Mouse (Mus musculus) heart, postnatal 0 days (tissue): ENCODE measurements around the gene Olfr1280. TPM values are rescaled to one million over a fixed set of nuclear protein-coding genes. Genes with fewer than 3 reads are reported as not detected.

Source experiments
- ATAC-seq: fragments of 200-750 bp; cut with Nextera tagmentation; 2 replicates; pipeline ENCODE4 v1.8.0; 2017; ENCODE audit warnings: low read depth, moderate number of reproducible peaks, moderate library complexity; ENCODE audit not compliant: insufficient read depth
- DNase-seq: peaks from one replicate; pipeline ENCODE4 v3.0.0-alpha.2; 2016; ENCODE audit warnings: low spot score
- H3K27ac ChIP-seq: fragments of 300-500 bp; sonication (generic); 2 replicates; pipeline ENCODE4 v1.5.1; 2014; ENCODE audit warnings: low read depth, mild to moderate bottlenecking
- H3K27me3 ChIP-seq: fragments of 300-500 bp; sonication (generic); 2 replicates; pipeline ENCODE4 v1.6.1; 2014; ENCODE audit warnings: low read length, mixed read lengths; ENCODE audit not compliant: control insufficient read depth, insufficient read depth
- H3K36me3 ChIP-seq: fragments of 300-500 bp; sonication (generic); replicated peaks from 2 replicates; pipeline ENCODE4 v1.6.1; 2014; ENCODE audit warnings: low read length, mixed read lengths; ENCODE audit not compliant: control insufficient read depth, insufficient read depth
- H3K4me1 ChIP-seq: fragments of 300-500 bp; sonication (generic); 2 replicates; pipeline ENCODE4 v1.6.1; 2014; ENCODE audit warnings: antibody characterized with exemption; ENCODE audit not compliant: control insufficient read depth, insufficient read depth
- H3K4me2 ChIP-seq: fragments of 300-500 bp; sonication (generic); 2 replicates; pipeline ENCODE4 v1.6.1; 2014; ENCODE audit warnings: low read depth, mild to moderate bottlenecking, low read length, moderate library complexity
- H3K4me3 ChIP-seq: fragments of 300-500 bp; sonication (generic); 2 replicates; pipeline ENCODE4 v1.5.1; 2014; ENCODE audit warnings: low read depth, low read length
- H3K9ac ChIP-seq: fragments of 300-500 bp; sonication (generic); replicated peaks from 2 replicates; pipeline ENCODE4 v1.6.1; 2014; ENCODE audit warnings: low read depth, low read length, mixed read lengths
- H3K9me3 ChIP-seq: fragments of 300-500 bp; sonication (generic); replicated peaks from 2 replicates; pipeline ENCODE4 v1.6.1; 2016; ENCODE audit warnings: low read length; ENCODE audit not compliant: control insufficient read depth
- CTCF ChIP-seq: IDR thresholded peaks from 2 replicates; pipeline ENCODE4 v1.5.1; 2016; ENCODE audit warnings: antibody characterized with exemption, control low read depth, low read depth
- EP300 ChIP-seq: IDR thresholded peaks from 2 replicates; pipeline ENCODE4 v1.6.1; 2016; ENCODE audit warnings: antibody characterized with exemption, low read depth
- WGBS: fragments of 180-500 bp; shearing (Covaris S2); extraction: QIAGEN DNeasy Blood & Tissue Kit; methylation state at CpG from one replicate; pipeline ENCODE4 v1.1.7; 2014; 5-methylcytosine and 5-hydroxymethylcytosine counted together
- polyA plus RNA-seq: library from polyadenylated mRNA; unstranded; fragments of >200 nt; fragmentation: Nextera tagmentation; extraction: Ambion mirVana; gene quantifications from 2 replicates; pipeline ENCODE4 v1.2.1, GENCODE M21; 2015
- total RNA-seq: library from RNA; depleted of rRNA; stranded (reverse); fragments of >200 nt; gene quantifications from 2 replicates; pipeline ENCODE4 v1.2.3, GENCODE M21; 2014; ENCODE audit warnings: low replicate concordance; rRNA removed

Gene Olfr1280
- total and polyA plus RNA-seq, 2 experiments from 2014 or later = not detected

GRCm38 (mm10) chr2:111335976-111336375 is 22.2 kb downstream of the Olfr1280 start, which contains the start of gene Olfr1282:
TSS of gene Olfr1282 (minus strand) at chr2:111336076.
- Histone ChIP-seq H3K36me3 (no peaks in the 10 kb centered on the region), H3K9me3 (no peaks in the 10 kb centered on the region), H3K9ac (no peak within 1 kb of the TSS), H3K27me3 (no peaks in the 10 kb centered on the region), H3K4me2 (no peak within 1 kb of the TSS), H3K27ac (no peak within 1 kb of the TSS), H3K4me1 (no peaks in the 10 kb centered on the region), H3K4me3 (no peak within 1 kb of the TSS)
- ATAC-seq (no peak), DNase-seq (no peak)
- no peak for TF ChIP-seq EP300
- TF ChIP-seq CTCF = no peak
- 54% methylated on average over 2 of the region's 2 CpGs for WGBS

GRCm38 (mm10) chr2:111366490-111366889 is 52.7 kb downstream of the Olfr1280 start, which contains the start of gene Olfr1283:
TSS of gene Olfr1283 (plus strand) at chr2:111366790.
- H3K4me2 ChIP-seq = no peak within 1 kb of the TSS
- H3K27me3 ChIP-seq = no peaks in the 10 kb centered on the region
- H3K27ac ChIP-seq = no peak within 1 kb of the TSS
- TF ChIP-seq EP300 (no peak), CTCF (no peak)
- H3K36me3 ChIP-seq = no peaks in the 10 kb centered on the region
- H3K9ac ChIP-seq = no peak within 1 kb of the TSS
- DNase-seq (no peak), ATAC-seq (no peak)
- WGBS = 54% methylated on average over 2 of the region's 2 CpGs
- H3K4me3 ChIP-seq = no peak within 1 kb of the TSS
- no peaks in the 10 kb centered on the region for H3K4me1 ChIP-seq
- no peaks in the 10 kb centered on the region for H3K9me3 ChIP-seq

GRCm38 (mm10) chr2:111375222-111375621 is 61.4 kb downstream of the Olfr1280 start, which contains the start of gene Olfr1284:
TSS of gene Olfr1284 (plus strand) at chr2:111375522.
- no peak within 1 kb of the TSS for H3K27ac ChIP-seq
- H3K4me3 ChIP-seq = no peak within 1 kb of the TSS
- no peaks in the 10 kb centered on the region for H3K4me1 ChIP-seq
- TF ChIP-seq CTCF = no peak
- no peak for TF ChIP-seq EP300
- no peak within 1 kb of the TSS for H3K4me2 ChIP-seq
- H3K9ac ChIP-seq = no peak within 1 kb of the TSS
- no peak for DNase-seq
- WGBS = 76% methylated on average over 1 of the region's 1 CpGs
- H3K36me3 ChIP-seq = no peaks in the 10 kb centered on the region
- ATAC-seq = no peak
- no peaks in the 10 kb centered on the region for H3K9me3 ChIP-seq
- H3K27me3 ChIP-seq = no peaks in the 10 kb centered on the region

Other genes starting within 250 kb of the Olfr1280 start
- gene Gm13941, start 208.0 kb upstream of the Olfr1280 start, total RNA-seq = not detected in 2 replicates
- not detected in 2 replicates for gene Gm13941, start 208.0 kb upstream of the Olfr1280 start, polyA plus RNA-seq
- not detected in 2 replicates for gene Gm15130, start 161.1 kb upstream of the Olfr1280 start, total RNA-seq
- not detected in 2 replicates for gene Gm15130, start 161.1 kb upstream of the Olfr1280 start, polyA plus RNA-seq
- gene 4930430A15Rik, start 84.4 kb upstream of the Olfr1280 start, total RNA-seq = not detected in 2 replicates
- gene 4930430A15Rik, start 84.4 kb upstream of the Olfr1280 start, polyA plus RNA-seq = not detected in 2 replicates
- gene Olfr1275, start 78.7 kb upstream of the Olfr1280 start, total RNA-seq = not detected in 2 replicates
- not detected in 2 replicates for gene Olfr1275, start 78.7 kb upstream of the Olfr1280 start, polyA plus RNA-seq
- not detected in 2 replicates for gene Olfr1276, start 59.5 kb upstream of the Olfr1280 start, total RNA-seq
- not detected in 2 replicates for gene Olfr1276, start 59.5 kb upstream of the Olfr1280 start, polyA plus RNA-seq
- gene Olfr1277, start 39.9 kb upstream of the Olfr1280 start, total RNA-seq = not detected in 2 replicates
- not detected in 2 replicates for gene Olfr1277, start 39.9 kb upstream of the Olfr1280 start, polyA plus RNA-seq
- not detected in 2 replicates for gene Olfr1278, start 23.9 kb upstream of the Olfr1280 start, total RNA-seq
- not detected in 2 replicates for gene Olfr1278, start 23.9 kb upstream of the Olfr1280 start, polyA plus RNA-seq
- not detected in 2 replicates for gene Olfr1279, start 13.4 kb upstream of the Olfr1280 start, total RNA-seq
- not detected in 2 replicates for gene Olfr1279, start 13.4 kb upstream of the Olfr1280 start, polyA plus RNA-seq
- not detected in 2 replicates for gene Olfr1281, start 12.5 kb downstream of the Olfr1280 start, total RNA-seq
- gene Olfr1281, start 12.5 kb downstream of the Olfr1280 start, polyA plus RNA-seq = not detected in 2 replicates
- not detected in 2 replicates for gene Olfr1282, start 22.1 kb downstream of the Olfr1280 start, total RNA-seq
- gene Olfr1282, start 22.1 kb downstream of the Olfr1280 start, polyA plus RNA-seq = not detected in 2 replicates
- gene Olfr1283, start 52.8 kb downstream of the Olfr1280 start, total RNA-seq = not detected in 2 replicates
- not detected in 2 replicates for gene Olfr1283, start 52.8 kb downstream of the Olfr1280 start, polyA plus RNA-seq
- gene Olfr1284, start 61.5 kb downstream of the Olfr1280 start, total RNA-seq = not detected in 2 replicates
- not detected in 2 replicates for gene Olfr1284, start 61.5 kb downstream of the Olfr1280 start, polyA plus RNA-seq
- not detected in 2 replicates for gene Olfr1286, start 109.1 kb downstream of the Olfr1280 start, total RNA-seq
- not detected in 2 replicates for gene Olfr1286, start 109.1 kb downstream of the Olfr1280 start, polyA plus RNA-seq
- gene Olfr1287, start 135.1 kb downstream of the Olfr1280 start, total RNA-seq = not detected in 2 replicates
- not detected in 2 replicates for gene Olfr1287, start 135.1 kb downstream of the Olfr1280 start, polyA plus RNA-seq
- gene Olfr1288, start 160.1 kb downstream of the Olfr1280 start, total RNA-seq = not detected in 2 replicates
- gene Olfr1288, start 160.1 kb downstream of the Olfr1280 start, polyA plus RNA-seq = not detected in 2 replicates
- not detected in 2 replicates for gene Olfr1289, start 166.8 kb downstream of the Olfr1280 start, total RNA-seq
- gene Olfr1289, start 166.8 kb downstream of the Olfr1280 start, polyA plus RNA-seq = not detected in 2 replicates
- not detected in 2 replicates for gene Olfr1290, start 179.8 kb downstream of the Olfr1280 start, total RNA-seq
- gene Olfr1290, start 179.8 kb downstream of the Olfr1280 start, polyA plus RNA-seq = not detected in 2 replicates
- not detected in 2 replicates for gene Olfr1291-ps1, start 183.2 kb downstream of the Olfr1280 start, total RNA-seq
- not detected in 2 replicates for gene Olfr1291-ps1, start 183.2 kb downstream of the Olfr1280 start, polyA plus RNA-seq
- not detected in 2 replicates for gene Olfr1293-ps, start 211.2 kb downstream of the Olfr1280 start, total RNA-seq
- not detected in 2 replicates for gene Olfr1293-ps, start 211.2 kb downstream of the Olfr1280 start, polyA plus RNA-seq
- not detected in 2 replicates for gene Olfr1294, start 226.3 kb downstream of the Olfr1280 start, total RNA-seq
- not detected in 2 replicates for gene Olfr1294, start 226.3 kb downstream of the Olfr1280 start, polyA plus RNA-seq